Mouse (Mus musculus): Measurements from ENCODE around the gene Arap2. TPM values are rescaled to one million over a fixed set of nuclear protein-coding genes. Genes with fewer than 3 reads are reported as not detected.

The Arap2 gene
- polyA plus RNA-seq, 1 experiment from 2014 or later: 8.2 TPM

GRCm38 (mm10) chr5:62777804-62778203, 11.8 kb upstream of the Arap2 start:
- 73% methylated on average over 8 of the region's 8 CpGs for WGBS
- no peaks in the 10 kb centered on the region for H3K9me3 ChIP-seq (ENCODE audit: control insufficient read depth, low read length)
- no peaks in the 10 kb centered on the region for H3K36me3 ChIP-seq (ENCODE audit: control insufficient read depth, insufficient read depth, low read length)
- no peak overlapping the region for H3K4me3 ChIP-seq (ENCODE audit: low read depth, low read length)
- H3K4me1 ChIP-seq (ENCODE audit: control insufficient read depth, insufficient read depth, low read length): no peaks in the 10 kb centered on the region
- H3K27ac ChIP-seq (replicated peaks; ENCODE audit: low read depth, low read length): no peak overlapping the region
- no peak for ATAC-seq (ENCODE audit: low read depth)
- no peak for DNase-seq (ENCODE audit: low spot score)
- no peak overlapping the region for H3K9ac ChIP-seq (ENCODE audit: low read depth, low read length)
- H3K4me2 ChIP-seq (ENCODE audit: low read depth, low read length): no peak overlapping the region
- no peaks in the 10 kb centered on the region for H3K27me3 ChIP-seq (replicated peaks; ENCODE audit: control insufficient read depth, insufficient read depth, low read length)

GRCm38 (mm10) chr5:62771775-62772599, 6.0 kb upstream of the Arap2 start:
- Histone ChIP-seq H3K4me2 (ENCODE audit: low read depth, low read length) (no peak overlapping the region), H3K9ac (ENCODE audit: low read depth, low read length) (no peak overlapping the region), H3K36me3 (ENCODE audit: control insufficient read depth, insufficient read depth, low read length) (no peaks in the 10 kb centered on the region), H3K4me3 (ENCODE audit: low read depth, low read length) (no peak overlapping the region), H3K27me3 (replicated peaks; ENCODE audit: control insufficient read depth, insufficient read depth, low read length) (no peaks in the 10 kb centered on the region), H3K9me3 (ENCODE audit: control insufficient read depth, low read length) (no peaks in the 10 kb centered on the region), H3K27ac (replicated peaks; ENCODE audit: low read depth, low read length) (no peak overlapping the region), H3K4me1 (ENCODE audit: control insufficient read depth, insufficient read depth, low read length) (no peaks in the 10 kb centered on the region)
- ATAC-seq (ENCODE audit: low read depth) (no peak), DNase-seq (ENCODE audit: low spot score) (no peak)
- 85% methylated on average over 11 of the region's 11 CpGs for WGBS

GRCm38 (mm10) chr5:62765459-62765783, 538 bp downstream of the Arap2 start:
- H3K9ac ChIP-seq (ENCODE audit: low read depth, low read length): peak overlapping the region; percentile 68
- no peaks in the 10 kb centered on the region for H3K9me3 ChIP-seq (ENCODE audit: control insufficient read depth, low read length)
- ATAC-seq (ENCODE audit: low read depth): peak; percentile 42; the same call in 1 of the 2 replicates
- DNase-seq (ENCODE audit: low spot score): peak; percentile 4
- peak overlapping the region; percentile 83 for H3K4me2 ChIP-seq (ENCODE audit: low read depth, low read length)
- peak overlapping the region; percentile 63 for H3K4me3 ChIP-seq (ENCODE audit: low read depth, low read length)
- no peak overlapping the region for H3K27ac ChIP-seq (replicated peaks; ENCODE audit: low read depth, low read length)
- no peaks in the 10 kb centered on the region for H3K36me3 ChIP-seq (ENCODE audit: control insufficient read depth, insufficient read depth, low read length)
- H3K27me3 ChIP-seq (replicated peaks; ENCODE audit: control insufficient read depth, insufficient read depth, low read length): no peaks in the 10 kb centered on the region
- H3K4me1 ChIP-seq (ENCODE audit: control insufficient read depth, insufficient read depth, low read length): no peaks in the 10 kb centered on the region
- 18% methylated on average over 5 of the region's 5 CpGs for WGBS

GRCm38 (mm10) chr5:62764161-62764560, 1.8 kb downstream of the Arap2 start:
- DNase-seq (ENCODE audit: low spot score): no peak
- Histone ChIP-seq H3K27ac (replicated peaks; ENCODE audit: low read depth, low read length) (no peak overlapping the region), H3K27me3 (replicated peaks; ENCODE audit: control insufficient read depth, insufficient read depth, low read length) (no peaks in the 10 kb centered on the region), H3K4me3 (ENCODE audit: low read depth, low read length) (no peak overlapping the region), H3K4me1 (ENCODE audit: control insufficient read depth, insufficient read depth, low read length) (no peaks in the 10 kb centered on the region), H3K36me3 (ENCODE audit: control insufficient read depth, insufficient read depth, low read length) (no peaks in the 10 kb centered on the region), H3K4me2 (ENCODE audit: low read depth, low read length) (no peak overlapping the region), H3K9me3 (ENCODE audit: control insufficient read depth, low read length) (no peaks in the 10 kb centered on the region), H3K9ac (ENCODE audit: low read depth, low read length) (no peak overlapping the region)
- WGBS: 73% methylated on average over 5 of the region's 5 CpGs
- no peak for ATAC-seq (ENCODE audit: low read depth)

- WGBS: 94% methylated on average over 1 of the region's 1 CpGs
- H3K4me1 ChIP-seq (ENCODE audit: control insufficient read depth, insufficient read depth, low read length): no peaks in the 10 kb centered on the region
- no peaks in the 10 kb centered on the region for H3K27me3 ChIP-seq (replicated peaks; ENCODE audit: control insufficient read depth, insufficient read depth, low read length)
- no peak for ATAC-seq (ENCODE audit: low read depth)
- H3K9ac ChIP-seq (ENCODE audit: low read depth, low read length): no peak overlapping the region
- no peak overlapping the region for H3K4me3 ChIP-seq (ENCODE audit: low read depth, low read length)
- H3K36me3 ChIP-seq (ENCODE audit: control insufficient read depth, insufficient read depth, low read length): no peaks in the 10 kb centered on the region
- H3K4me2 ChIP-seq (ENCODE audit: low read depth, low read length): no peak overlapping the region
- no peak for DNase-seq (ENCODE audit: low spot score)
- H3K27ac ChIP-seq (replicated peaks; ENCODE audit: low read depth, low read length): no peak overlapping the region
- no peaks in the 10 kb centered on the region for H3K9me3 ChIP-seq (ENCODE audit: control insufficient read depth, low read length)
Measured at GRCm38 (mm10) chr5:62763046-62763445, 2.9 kb downstream of the Arap2 start.

- 60% methylated on average over 4 of the region's 4 CpGs for WGBS
- Histone ChIP-seq H3K9ac (ENCODE audit: low read depth, low read length) (no peak overlapping the region), H3K36me3 (ENCODE audit: control insufficient read depth, insufficient read depth, low read length) (no peaks in the 10 kb centered on the region), H3K27me3 (replicated peaks; ENCODE audit: control insufficient read depth, insufficient read depth, low read length) (no peaks in the 10 kb centered on the region), H3K9me3 (ENCODE audit: control insufficient read depth, low read length) (no peaks in the 10 kb centered on the region), H3K4me1 (ENCODE audit: control insufficient read depth, insufficient read depth, low read length) (no peaks in the 10 kb centered on the region), H3K4me2 (ENCODE audit: low read depth, low read length) (no peak overlapping the region), H3K27ac (replicated peaks; ENCODE audit: low read depth, low read length) (no peak overlapping the region), H3K4me3 (ENCODE audit: low read depth, low read length) (no peak overlapping the region)
- ATAC-seq (ENCODE audit: low read depth) (no peak), DNase-seq (ENCODE audit: low spot score) (no peak)
Measured at GRCm38 (mm10) chr5:62762298-62762960, 3.5 kb downstream of the Arap2 start.

- Histone ChIP-seq H3K27ac (replicated peaks; ENCODE audit: low read depth, low read length) (no peak overlapping the region), H3K4me2 (ENCODE audit: low read depth, low read length) (no peak overlapping the region), H3K4me1 (ENCODE audit: control insufficient read depth, insufficient read depth, low read length) (no peaks in the 10 kb centered on the region), H3K9ac (ENCODE audit: low read depth, low read length) (no peak overlapping the region), H3K36me3 (ENCODE audit: control insufficient read depth, insufficient read depth, low read length) (no peaks in the 10 kb centered on the region), H3K9me3 (ENCODE audit: control insufficient read depth, low read length) (no peaks in the 10 kb centered on the region), H3K4me3 (ENCODE audit: low read depth, low read length) (no peak overlapping the region), H3K27me3 (replicated peaks; ENCODE audit: control insufficient read depth, insufficient read depth, low read length) (no peaks in the 10 kb centered on the region)
- peak; percentile 24 for DNase-seq (ENCODE audit: low spot score)
- WGBS: 34% methylated on average over 5 of the region's 5 CpGs
- ATAC-seq (ENCODE audit: low read depth): peak; percentile 59; the same call in 1 of the 2 replicates
Measured at GRCm38 (mm10) chr5:62760791-62761504, 5.0 kb downstream of the Arap2 start.

- WGBS: 81% methylated on average over 3 of the region's 3 CpGs
- no peaks in the 10 kb centered on the region for H3K27me3 ChIP-seq (replicated peaks; ENCODE audit: control insufficient read depth, insufficient read depth, low read length)
- no peak overlapping the region for H3K9ac ChIP-seq (ENCODE audit: low read depth, low read length)
- ATAC-seq (ENCODE audit: low read depth): no peak
- H3K36me3 ChIP-seq (ENCODE audit: control insufficient read depth, insufficient read depth, low read length): no peaks in the 10 kb centered on the region
- no peak for DNase-seq (ENCODE audit: low spot score)
- H3K4me1 ChIP-seq (ENCODE audit: control insufficient read depth, insufficient read depth, low read length): no peaks in the 10 kb centered on the region
- no peak overlapping the region for H3K4me3 ChIP-seq (ENCODE audit: low read depth, low read length)
- H3K4me2 ChIP-seq (ENCODE audit: low read depth, low read length): no peak overlapping the region
- H3K27ac ChIP-seq (replicated peaks; ENCODE audit: low read depth, low read length): no peak overlapping the region
- H3K9me3 ChIP-seq (ENCODE audit: control insufficient read depth, low read length): no peaks in the 10 kb centered on the region
Measured at GRCm38 (mm10) chr5:62755808-62756527, 10.0 kb downstream of the Arap2 start.
